Mouse (Mus musculus): ENCODE measurements at regions not wholly inside any gene's neighbourhood (a gene's known extent, or its start where the extent isn't known, plus 50 kb on each side); places are given as distances from the start of the nearest gene placed in this dataset.
A peak's percentile ranks its signal among the peaks of the same experiment; 100 is the strongest.
"Not testable (repeated sequence)": the region's sequence is repeated elsewhere in the genome, so short reads cannot be mapped to it uniquely, and the experiment has no call there.

DNA sequence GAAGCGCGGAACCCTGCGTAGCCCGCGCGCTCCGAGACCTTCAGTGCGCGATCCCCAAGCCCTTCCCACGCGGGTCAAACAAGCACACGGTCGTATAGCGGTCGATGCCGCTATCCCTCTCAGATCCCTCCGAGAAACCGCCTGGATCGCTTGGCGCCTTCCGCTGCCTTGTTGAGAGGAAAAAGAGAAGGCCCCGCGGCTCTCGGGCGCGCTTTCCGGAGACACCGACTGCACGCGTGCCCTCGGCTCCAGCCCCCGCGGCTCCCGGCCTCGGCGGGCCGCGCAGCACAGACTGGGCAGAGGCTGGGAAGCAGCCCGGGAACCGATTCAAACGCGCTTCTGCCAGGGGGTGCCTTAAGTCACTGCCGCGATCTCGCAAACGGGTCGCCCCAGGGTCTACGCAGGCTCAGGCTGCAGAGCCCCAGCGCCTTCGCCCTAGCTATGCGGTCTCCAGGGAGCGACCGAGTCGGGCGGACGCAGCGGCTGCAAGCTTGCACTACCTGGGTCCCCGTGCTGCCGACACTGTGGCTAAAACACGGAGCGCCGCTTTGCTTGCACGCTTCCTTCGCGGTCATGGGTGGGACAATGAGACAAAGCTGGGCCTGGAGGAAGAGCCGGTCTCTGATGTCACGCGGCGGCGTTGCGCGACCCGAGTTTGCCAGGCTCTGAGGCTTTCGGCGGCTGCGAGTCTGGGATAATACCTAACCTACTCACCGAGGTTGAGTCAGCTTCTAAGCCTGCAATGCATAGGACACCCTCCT is 87.3 kb downstream of the Crisp4 start:
- peak; percentile 65 for DNase-seq (ENCODE audit: extremely low spot score)

- peak; percentile 48 for DNase-seq (ENCODE audit: extremely low spot score)
These were observed 88.0 kb downstream of the Crisp4 start for GRCm38 (mm10) chr1:18057646-18058210.

DNA sequence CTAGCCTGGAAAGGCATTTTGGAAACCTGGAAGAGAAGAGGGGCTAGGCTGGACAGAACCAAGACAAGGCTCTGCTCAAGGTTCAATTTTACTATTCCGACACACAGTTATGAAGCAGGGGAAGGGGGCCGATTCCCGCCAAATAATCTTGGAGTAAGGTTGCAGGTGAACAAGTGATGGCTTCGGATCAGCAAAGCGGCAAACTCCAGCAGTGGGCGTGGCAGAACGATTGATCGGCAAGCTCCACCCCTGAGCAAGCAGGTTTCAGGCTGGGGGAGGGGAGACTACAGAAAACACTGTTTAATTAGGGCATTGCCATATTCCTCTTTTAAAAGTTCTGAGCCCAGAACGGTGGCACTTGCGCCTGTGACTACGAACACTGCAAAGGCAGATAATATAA is 88.7 kb downstream of the Crisp4 start:
- DNase-seq (ENCODE audit: extremely low spot score) = peak; percentile 32

DNA sequence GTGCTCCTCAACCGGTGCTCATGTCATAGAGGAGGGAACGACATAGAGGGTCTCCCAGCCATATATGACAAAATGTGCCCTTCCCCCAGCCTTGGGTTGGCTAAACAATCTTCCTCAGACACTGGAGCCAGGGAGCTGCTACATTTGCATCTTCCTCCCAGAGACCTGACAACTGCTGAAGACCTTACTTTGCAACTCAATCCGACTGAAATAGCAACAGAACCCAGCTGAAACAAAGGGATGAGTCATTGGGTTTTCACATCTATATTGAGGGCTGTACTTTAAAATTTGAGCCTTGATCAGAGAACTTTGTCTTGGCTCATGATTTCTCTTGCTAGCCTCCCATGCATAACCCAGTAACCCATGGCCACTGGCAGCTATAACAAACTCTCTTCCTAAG is 115.5 kb downstream of the Crisp4 start:
- DNase-seq (ENCODE audit: extremely low spot score) = no peak

GRCm38 (mm10) chr1:18012941-18013340 is 132.8 kb downstream of the Crisp4 start:
- DNase-seq (ENCODE audit: extremely low spot score) = peak; percentile 20

- DNase-seq (ENCODE audit: extremely low spot score) = peak; percentile 45
These were observed 165.1 kb downstream of the Crisp4 start for GRCm38 (mm10) chr1:17980604-17981003.

DNA sequence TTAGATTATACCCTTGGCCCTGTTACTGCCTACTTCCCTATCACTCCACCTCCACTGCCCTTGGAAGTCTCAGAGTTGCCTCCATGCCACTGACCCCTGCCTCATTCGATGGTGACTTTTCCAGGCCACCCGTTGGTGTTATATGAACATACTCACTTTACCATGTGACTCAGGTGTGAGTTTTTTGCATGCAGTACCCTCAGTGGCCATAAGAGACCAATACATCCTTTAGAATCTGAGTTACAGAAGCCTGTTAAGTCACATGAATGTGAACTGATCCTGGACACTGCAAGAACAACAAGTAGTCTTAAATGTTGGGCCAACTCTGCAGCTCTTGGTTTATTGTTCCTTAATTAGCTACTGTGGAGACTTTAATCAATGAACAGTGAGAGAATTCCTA is 167.6 kb downstream of the Crisp4 start:
- no peak for DNase-seq (ENCODE audit: extremely low spot score)

DNA sequence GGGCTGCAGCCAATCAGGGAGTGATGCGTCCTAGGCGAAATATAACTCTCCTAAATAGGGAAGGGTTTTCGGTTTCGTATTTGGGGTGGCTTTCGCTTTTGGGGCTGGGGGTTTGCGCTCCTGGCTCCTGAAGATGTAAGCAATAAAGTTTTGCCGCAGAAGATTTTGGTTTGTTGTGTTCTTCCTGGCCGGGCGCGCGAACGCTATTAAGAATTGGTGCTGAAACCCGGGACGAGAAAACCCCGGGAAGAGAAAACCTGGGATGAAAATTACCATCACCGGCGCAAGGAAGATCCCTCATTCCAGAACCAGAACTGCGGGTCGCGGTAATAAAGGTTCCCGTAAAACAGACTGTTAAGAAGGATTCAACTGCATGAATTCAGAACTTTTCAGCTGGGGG is 188.8 kb downstream of the Crisp4 start:
- not testable (repeated sequence) for DNase-seq (ENCODE audit: extremely low spot score)

- DNase-seq (ENCODE audit: extremely low spot score) = not testable (repeated sequence)
These were observed 213.4 kb downstream of the Crisp4 start for GRCm38 (mm10) chr1:17932108-17932810.
